Mouse (Mus musculus): ENCODE data around the gene Zfp872. TPM values are rescaled to one million over a fixed set of nuclear protein-coding genes. Genes with fewer than 3 reads are reported as not detected.

The Zfp872 gene
- total and polyA plus RNA-seq, 3 experiments: not detected

DNA sequence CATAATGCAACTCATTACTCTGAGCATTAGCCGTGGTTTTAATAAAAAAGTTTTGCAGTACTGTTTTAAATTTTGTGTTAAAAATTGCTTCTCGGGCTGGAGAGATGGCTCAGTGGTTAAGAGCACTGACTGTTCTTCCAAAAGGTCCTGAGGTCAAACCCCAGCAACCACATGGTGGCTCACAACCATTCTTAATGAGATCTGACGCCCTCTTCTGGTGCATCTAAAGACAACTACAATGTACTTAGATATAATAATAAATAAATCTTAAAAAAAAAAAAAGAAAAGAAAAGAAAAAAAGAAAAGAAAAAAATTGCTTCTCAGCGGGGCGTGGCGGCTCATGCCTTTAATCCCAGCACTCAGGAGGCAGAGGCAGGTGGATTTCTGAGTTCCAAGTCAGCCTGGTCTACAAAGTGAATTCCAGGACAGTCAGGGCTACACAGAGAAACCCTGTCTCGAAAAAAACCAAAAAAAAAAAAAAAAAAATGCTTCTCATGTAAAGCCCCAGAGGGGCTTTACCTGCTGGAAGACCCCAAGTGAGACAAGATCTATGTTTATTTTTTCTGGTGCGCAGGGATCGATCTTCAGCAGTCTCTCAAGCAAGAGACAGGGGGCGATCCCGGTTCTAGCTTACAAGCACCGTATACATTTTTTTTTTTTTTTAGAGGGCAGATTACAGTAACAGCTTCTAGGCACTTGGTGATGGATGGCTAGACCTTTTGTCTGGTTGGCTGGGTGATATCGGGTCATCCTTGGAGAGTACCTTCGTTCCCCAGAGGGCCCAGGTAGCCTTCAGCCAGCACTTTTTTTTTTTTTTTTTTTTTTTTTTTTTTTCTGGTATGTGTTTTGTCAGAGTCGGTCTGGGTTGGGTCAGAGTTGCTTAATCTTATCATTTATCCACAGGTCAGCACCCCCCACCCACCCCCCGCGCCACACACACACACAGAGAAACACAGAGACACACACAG, 36.9 kb downstream of the Zfp872 start (continued):
- no peak for TF ChIP-seq KAT2A (IDR thresholded peaks at IDR 0.05; ENCODE audit: insufficient replicate concordance, low read length)

GRCm38 (mm10) chr9:22225581-22226388, 37.9 kb downstream of the Zfp872 start, which contains the start of gene Zfp809:
TSS of gene Zfp809 (plus strand) at chr9:22225714.
- Histone ChIP-seq H3K27ac (ENCODE audit: insufficient read depth, low read depth) (peak within 1 kb of the TSS; percentile 88), H3K9ac (ENCODE audit: insufficient read depth, low read depth) (peak within 1 kb of the TSS; percentile 83), H3K4me2 (ENCODE audit: insufficient read depth, low read depth, poor library complexity, severe bottlenecking) (peak within 1 kb of the TSS; percentile 65), H3K36me3 (replicated peaks in 1 of 2; ENCODE audit: control insufficient read depth in 1 of 2, insufficient read depth in 1 of 2, low read length in 1 of 2) (peaks cover 0 to 5% of the 10 kb centered on the region in 2 experiments), H3K79me2 (replicated peaks; ENCODE audit: control insufficient read depth, extremely low read depth, insufficient read depth, poor library complexity, severe bottlenecking) (peaks cover 8% of the 10 kb centered on the region), H3K4me1 (ENCODE audit: control insufficient read depth in 1 of 2, insufficient read depth in 2 of 2) (no peaks in the 10 kb centered on the region), H3K9me3 (replicated peaks; ENCODE audit: low read length) (no peaks in the 10 kb centered on the region), H3K4me3 (replicated peaks in 1 of 3; ENCODE audit: low read depth in 2 of 3, low read length in 2 of 3, poor library complexity in 1 of 3) (peak within 1 kb of the TSS; percentile 79 to 90 (median 90)), H3K27me3 (replicated peaks) (no peaks in the 10 kb centered on the region)
- DNase-seq (ENCODE audit: extremely low read depth): peak; percentile 99
- dilution Hi-C loops (cut with MboI; ENCODE audit: extremely low pct_ligation_motif_present, extremely low pct_unique_long_range_greater_than_20kb, low sequenced_read_pairs) (no loop called here), in situ Hi-C loops (cut with MboI; ENCODE audit: low pct_ligation_motif_present, low pct_unique_long_range_greater_than_20kb, low sequenced_read_pairs) (loop anchor here (5.0 kb wide), 1 partner anchor 82 kb away; the partner anchor contains the start of gene Zfp810)
- TF ChIP-seq IRF4 (IDR thresholded peaks at IDR 0.05; ENCODE audit: low read depth, low read length): peak; percentile 61; the same call in 1 of the 2 replicates
- no peak for TF ChIP-seq MAFK (IDR thresholded peaks at IDR 0.05; ENCODE audit: insufficient replicate concordance, low read length)
- no peak for TF ChIP-seq UBTF (IDR thresholded peaks at IDR 0.05; ENCODE audit: low read depth, low read length)
- TF ChIP-seq ELF1 (IDR thresholded peaks at IDR 0.05; ENCODE audit: low read depth, low read length): peak; percentile 98
- TF ChIP-seq SMC3 (IDR thresholded peaks at IDR 0.05; ENCODE audit: low read depth, low read length): no peak; the same call in 1 of the 2 replicates
- no peak for TF ChIP-seq GABPA (IDR thresholded peaks at IDR 0.05; ENCODE audit: insufficient replicate concordance, low read depth, low read length)
- 0 out of 2 replicates have a peak, but pooled peaks have one; percentile 21 for TF ChIP-seq USF1 (IDR thresholded peaks at IDR 0.05; ENCODE audit: low read depth, low read length)
- peak; percentile 85 for TF ChIP-seq MXI1 (IDR thresholded peaks at IDR 0.05; ENCODE audit: low read depth, low read length)
- TF ChIP-seq ZC3H11A (IDR thresholded peaks at IDR 0.05; ENCODE audit: low read depth, low read length): no peak
- peak; percentile 49 for TF ChIP-seq RAD21 (IDR thresholded peaks at IDR 0.05; ENCODE audit: low read depth, low read length)
- 0 out of 2 replicates have a peak, but pooled peaks have one; percentile 21 for TF ChIP-seq KAT2A (IDR thresholded peaks at IDR 0.05; ENCODE audit: insufficient replicate concordance, low read length)
- TF ChIP-seq CHD2 (IDR thresholded peaks at IDR 0.05; ENCODE audit: low read length): peak; percentile 77; the same call in 1 of the 2 replicates
- TF ChIP-seq MYC (IDR thresholded peaks at IDR 0.05; ENCODE audit: low read depth, low read length): peak; percentile 92; the same call in 1 of the 2 replicates
- no peak for TF ChIP-seq ZKSCAN1 (IDR thresholded peaks at IDR 0.05; ENCODE audit: borderline replicate concordance, low read depth, low read length)
- TF ChIP-seq EP300 (IDR thresholded peaks at IDR 0.05; ENCODE audit: low read length): no peak
- peak; percentile 77 for TF ChIP-seq HCFC1 (IDR thresholded peaks at IDR 0.05; ENCODE audit: low read depth, low read length)
- no peak for TF ChIP-seq USF2 (conservative IDR thresholded peaks at IDR 0.05; ENCODE audit: low read depth, low read length)
- TF ChIP-seq SIN3A (IDR thresholded peaks at IDR 0.05; ENCODE audit: low read length): peak; percentile 44
- TF ChIP-seq BHLHE40 (IDR thresholded peaks at IDR 0.05; ENCODE audit: low read depth, low read length): peak; percentile 12; the same call in 1 of the 2 replicates
- peak; percentile 67 for TF ChIP-seq NRF1 (IDR thresholded peaks at IDR 0.05; ENCODE audit: low read depth, low read length)
- peak; percentile 98 for TF ChIP-seq POLR2A (IDR thresholded peaks at IDR 0.05; ENCODE audit: low read depth, low read length)
- no peak for TF ChIP-seq JUN (IDR thresholded peaks at IDR 0.05; ENCODE audit: insufficient read depth, low read depth, low read length)
- TF ChIP-seq ZNF384 (IDR thresholded peaks at IDR 0.05; ENCODE audit: low read depth, low read length): no peak
- TF ChIP-seq JUND (conservative IDR thresholded peaks at IDR 0.05; ENCODE audit: low read depth, low read length): no peak
- no peak for TF ChIP-seq ETS1 (conservative IDR thresholded peaks at IDR 0.05; ENCODE audit: low read depth, low read length)
- peak; percentile 85 for TF ChIP-seq MAX (IDR thresholded peaks at IDR 0.05; ENCODE audit: low read length)
- peak; percentile 47; the same call in 1 of the 2 replicates for TF ChIP-seq MEF2A (IDR thresholded peaks at IDR 0.05; ENCODE audit: borderline replicate concordance, low read depth, low read length)
- TF ChIP-seq RCOR1 (conservative IDR thresholded peaks at IDR 0.05; ENCODE audit: low read depth, low read length): no peak; the same call in 1 of the 2 replicates
- no peak for TF ChIP-seq E2F4 (IDR thresholded peaks at IDR 0.05; ENCODE audit: insufficient replicate concordance, low read depth, low read length)
- TF ChIP-seq CHD1 (IDR thresholded peaks at IDR 0.05; ENCODE audit: low read depth, low read length): no peak
- no peak for TF ChIP-seq MAZ (IDR thresholded peaks at IDR 0.05; ENCODE audit: low read depth, low read length)
- no peak for TF ChIP-seq ZMIZ1 (IDR thresholded peaks at IDR 0.05; ENCODE audit: low read depth, low read length)
